Mouse (Mus musculus) brain, embryonic 14.5 days (tissue): ENCODE data around the gene Trak1.

Experiments
- CTCF ChIP-seq: fragments of 200-500 bp; IDR thresholded peaks from 2 replicates; pipeline ENCODE4 v1.5.1; 2012; ENCODE audit warnings: inconsistent platforms, mild to moderate bottlenecking, moderate library complexity, borderline replicate concordance; ENCODE audit not compliant: insufficient read depth, insufficient read length; ENCODE audit errors: extremely low read depth
- POLR2A ChIP-seq: fragments of 200-500 bp; IDR thresholded peaks from 2 replicates; pipeline ENCODE4 v1.6.1; 2012; ENCODE audit warnings: mild to moderate bottlenecking, inconsistent platforms, borderline replicate concordance; ENCODE audit not compliant: poor library complexity, insufficient read depth, insufficient read length, severe bottlenecking; ENCODE audit errors: extremely low read depth

- TF ChIP-seq CTCF (peak; percentile 98), POLR2A (no peak)
Measured at GRCm38 (mm10) chr9:121385091-121385748, 87.9 kb downstream of the Trak1 start.
